Mouse (Mus musculus): ENCODE results near the gene Xpot. TPM values are rescaled to one million over a fixed set of nuclear protein-coding genes. Genes with fewer than 3 reads are reported as not detected.

Gene Xpot
- polyA plus RNA-seq (2012), result 10.9 and 127 TPM in 2 replicates

DNA sequence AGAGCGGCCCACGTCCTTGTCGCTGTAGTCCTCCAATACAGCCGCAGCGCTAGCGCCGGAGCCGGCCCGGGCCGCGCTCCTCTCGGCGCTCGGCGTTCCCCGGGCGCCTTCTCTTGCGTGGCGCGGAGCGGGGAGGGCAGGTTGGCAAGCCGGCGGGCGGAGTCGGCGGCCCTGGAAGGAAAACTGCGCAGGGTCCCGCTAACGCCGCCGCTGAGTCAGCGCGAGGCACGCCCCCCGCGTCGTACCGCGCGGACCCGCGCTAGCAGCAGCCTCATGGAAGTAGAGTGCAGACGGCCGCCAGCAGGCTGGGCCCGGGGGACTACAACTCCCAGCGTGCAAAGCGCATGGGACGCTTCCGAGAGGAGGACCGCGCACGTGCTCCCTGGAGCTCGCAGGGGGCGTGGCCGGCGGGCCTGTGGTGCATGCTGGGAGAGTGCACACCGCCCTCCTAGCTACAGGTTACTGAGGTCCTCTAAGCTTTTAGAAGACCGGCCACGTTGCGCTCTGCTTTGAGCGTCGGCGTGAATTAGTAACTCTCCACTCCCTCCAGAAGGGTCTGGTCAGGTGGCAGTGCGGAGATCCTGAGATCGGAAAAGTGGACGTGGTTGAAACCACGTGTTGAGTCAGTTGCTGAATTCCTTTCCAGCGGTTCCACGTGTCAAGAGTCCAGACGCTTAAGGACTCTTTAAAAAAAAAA lies at the start of gene Xpot:
Gene Xpot (minus strand): TSS at position 147 of the 697 bp plus-strand sequence.
- no peak for TF ChIP-seq GATA1 (IDR thresholded peaks at IDR 0.05; ENCODE audit: low read length)

DNA sequence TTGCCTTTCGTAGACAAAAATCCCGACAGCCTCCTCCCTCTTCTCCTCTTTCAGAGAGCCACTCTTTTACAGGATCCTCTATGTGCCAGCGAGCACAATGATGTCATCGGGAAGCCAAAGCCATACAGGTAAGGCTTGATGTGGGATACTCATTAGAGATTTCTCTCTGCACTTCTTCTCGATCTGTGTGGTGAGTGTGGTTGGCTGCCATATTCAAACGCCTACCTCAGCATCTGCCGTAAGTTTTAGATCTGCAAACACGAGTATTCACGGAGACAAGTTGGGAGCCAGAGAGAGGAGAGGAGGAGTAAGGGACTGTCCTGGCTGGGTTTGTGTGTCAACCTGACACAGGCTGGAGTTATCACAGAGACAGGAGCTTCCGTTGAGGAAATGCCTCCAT lies 43.0 kb upstream of the Xpot start:
- no peak for TF ChIP-seq GATA1 (IDR thresholded peaks at IDR 0.05; ENCODE audit: low read length)

DNA sequence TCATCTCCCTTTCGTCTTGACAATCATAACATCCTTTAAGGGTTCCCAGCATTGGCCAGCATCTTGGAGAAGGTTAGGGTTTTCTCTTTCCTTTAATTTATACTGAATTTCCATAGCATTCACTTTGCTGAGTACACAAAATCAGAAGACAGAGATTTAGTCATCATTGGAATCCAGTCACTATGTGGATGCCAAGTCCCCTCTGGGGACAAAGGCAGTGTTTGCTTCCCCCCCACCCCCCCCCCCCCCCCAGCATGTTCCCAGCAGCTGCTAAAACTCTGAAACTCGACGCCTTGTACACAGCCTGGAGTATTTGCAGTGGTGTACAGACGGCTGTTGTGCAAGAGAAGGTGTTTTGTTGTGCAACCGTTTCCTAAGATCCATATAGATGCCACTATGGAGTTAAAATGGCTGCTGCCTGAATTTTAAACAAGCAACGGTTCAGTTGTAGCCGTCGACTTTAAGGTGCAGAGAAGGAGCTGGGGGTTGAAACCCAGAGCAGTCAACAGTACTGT lies 39.6 kb upstream of the Xpot start:
- no peak for TF ChIP-seq GATA1 (IDR thresholded peaks at IDR 0.05; ENCODE audit: low read length)

DNA sequence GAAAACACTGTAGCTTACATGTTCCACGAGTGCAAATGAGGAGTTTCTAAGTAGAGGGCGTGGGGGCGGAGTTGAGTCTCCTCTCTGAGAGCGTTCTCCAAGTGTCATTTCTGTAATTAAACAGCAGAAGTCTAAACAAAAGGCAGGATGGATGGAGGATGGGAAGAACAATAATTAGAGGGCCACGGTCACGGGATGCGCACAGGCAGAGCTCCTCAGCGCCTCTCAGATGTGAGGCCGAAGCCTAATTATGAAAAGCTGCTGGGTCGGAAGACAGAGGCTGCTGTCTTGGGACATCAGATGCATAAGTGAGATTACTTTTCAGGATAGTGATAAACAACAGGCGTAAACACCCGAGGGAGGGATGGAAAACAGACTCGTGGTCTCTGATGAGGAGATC lies 37.5 kb upstream of the Xpot start:
- TF ChIP-seq GATA1 (IDR thresholded peaks at IDR 0.05; ENCODE audit: low read length), result no peak

DNA sequence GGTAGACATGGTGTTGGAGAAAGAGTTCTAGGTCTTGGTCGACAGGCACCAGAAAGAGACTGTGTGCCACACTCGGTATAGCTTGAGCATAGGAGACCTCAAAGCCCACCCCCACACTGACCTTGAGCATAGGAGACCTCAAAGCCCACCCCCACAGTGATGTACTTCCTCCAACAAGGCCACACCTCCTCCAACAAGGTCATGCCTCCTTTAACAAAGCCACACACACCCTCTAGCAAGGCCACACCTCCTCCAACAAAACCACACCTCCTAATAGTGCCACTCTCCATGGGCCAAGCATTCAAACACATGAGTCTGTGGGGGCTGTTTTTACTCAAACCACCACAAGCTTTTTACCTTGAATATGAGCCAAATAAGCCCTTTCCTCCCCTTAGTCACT lies 36.6 kb upstream of the Xpot start:
- no peak for TF ChIP-seq GATA1 (IDR thresholded peaks at IDR 0.05; ENCODE audit: low read length)

DNA sequence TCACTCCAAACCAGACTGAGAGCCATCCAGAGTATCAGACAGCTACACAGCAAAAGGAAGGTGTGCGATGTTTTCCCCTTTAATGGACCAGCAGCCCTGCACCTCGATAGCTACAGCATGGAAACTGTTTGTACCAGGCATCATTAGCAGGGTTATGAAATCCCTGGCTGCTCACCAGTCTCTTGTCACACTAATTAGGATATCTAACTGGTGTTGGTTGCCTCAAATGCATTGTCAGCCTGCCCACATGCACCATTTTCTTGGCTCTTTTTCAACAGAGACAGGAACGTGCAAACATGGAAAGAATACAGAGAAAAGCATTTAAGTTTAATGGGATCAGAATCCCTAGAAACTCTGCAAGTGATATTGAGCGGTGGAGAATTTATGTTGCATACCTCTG lies 29.8 kb upstream of the Xpot start:
- TF ChIP-seq GATA1 (IDR thresholded peaks at IDR 0.05; ENCODE audit: low read length), result no peak

DNA sequence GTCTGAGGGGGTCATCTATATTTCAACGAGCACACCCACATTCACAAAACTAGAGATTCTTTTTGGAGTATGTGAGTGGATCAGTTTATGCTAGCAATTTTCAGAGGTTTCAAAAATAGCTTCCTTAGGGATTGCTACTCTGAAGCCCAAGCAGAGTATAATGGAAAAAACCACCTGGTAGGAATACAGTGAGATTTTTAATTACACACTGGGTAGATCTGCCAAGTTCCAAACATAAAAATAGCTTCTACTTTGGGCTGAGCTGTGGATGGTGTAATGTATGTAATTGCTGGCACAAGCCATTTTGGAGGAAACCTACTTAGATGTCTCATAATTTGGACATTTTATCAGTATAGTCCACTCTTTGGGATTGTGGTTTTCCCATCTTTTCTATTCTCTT lies 26.9 kb upstream of the Xpot start:
- no peak for TF ChIP-seq GATA1 (IDR thresholded peaks at IDR 0.05; ENCODE audit: low read length)

DNA sequence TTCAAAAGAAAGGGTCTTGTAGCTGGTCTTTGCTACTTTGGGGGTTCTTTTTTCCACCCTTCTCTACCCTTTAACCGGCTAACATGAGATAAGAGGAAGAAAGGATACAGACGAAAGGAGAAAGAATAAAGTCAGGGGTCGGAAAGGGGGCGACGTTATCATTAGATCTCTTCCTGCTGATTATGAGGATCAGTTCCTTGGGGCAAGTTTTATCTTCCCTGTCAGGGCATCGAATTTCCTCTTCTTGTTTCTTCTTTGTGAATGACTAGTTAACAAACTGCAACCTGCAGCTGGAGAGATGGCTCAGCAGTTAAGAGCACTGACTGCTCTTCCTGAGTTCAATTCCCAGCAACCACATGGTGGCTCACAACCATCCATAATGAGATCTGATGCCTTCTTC lies 20.2 kb upstream of the Xpot start:
- TF ChIP-seq GATA1 (IDR thresholded peaks at IDR 0.05; ENCODE audit: low read length), result no peak

DNA sequence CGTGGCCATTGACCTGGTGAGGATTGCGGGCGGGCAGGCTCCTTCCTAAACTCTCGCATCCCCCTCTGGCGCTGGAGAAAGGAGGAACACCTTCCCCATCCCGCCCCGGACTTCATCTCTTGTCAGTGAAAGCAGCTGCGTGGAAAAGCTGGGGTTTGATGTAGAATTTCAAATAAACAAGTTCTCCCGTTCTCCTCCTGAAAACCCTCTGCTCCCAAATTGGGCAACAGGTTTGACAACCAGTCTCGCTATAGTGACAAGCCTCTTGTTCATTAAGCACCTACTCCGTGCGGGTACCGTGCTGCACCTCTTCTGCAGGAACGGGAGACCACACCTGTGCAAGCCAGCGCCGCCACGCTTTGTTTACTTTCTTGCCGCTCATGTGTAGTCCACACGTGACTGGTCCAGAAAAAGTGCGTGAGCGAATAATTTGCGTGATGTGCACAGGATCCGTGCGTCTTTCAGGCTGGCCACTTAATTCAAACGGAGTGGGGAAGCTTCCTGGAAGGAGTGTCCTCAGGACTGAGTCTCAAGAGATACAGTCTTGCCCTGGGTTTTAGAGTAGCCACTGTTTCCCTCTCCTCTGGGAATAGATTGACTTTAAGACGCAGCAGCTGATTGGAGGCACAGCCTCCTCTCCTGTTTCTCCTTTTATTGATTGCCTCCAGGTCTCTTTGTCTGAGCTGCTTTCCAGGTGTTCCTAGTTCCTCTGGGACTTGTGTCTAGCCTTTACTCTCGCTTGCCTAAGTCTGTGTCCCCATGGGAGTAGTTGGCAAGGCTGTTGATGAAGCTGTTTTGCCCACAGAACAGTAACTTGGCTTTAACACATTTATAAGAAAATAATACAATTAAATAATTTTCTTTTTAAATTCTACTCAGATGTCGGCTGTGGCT lies 16.2 kb upstream of the Xpot start:
- TF ChIP-seq GATA1 (IDR thresholded peaks at IDR 0.05; ENCODE audit: low read length), result no peak

DNA sequence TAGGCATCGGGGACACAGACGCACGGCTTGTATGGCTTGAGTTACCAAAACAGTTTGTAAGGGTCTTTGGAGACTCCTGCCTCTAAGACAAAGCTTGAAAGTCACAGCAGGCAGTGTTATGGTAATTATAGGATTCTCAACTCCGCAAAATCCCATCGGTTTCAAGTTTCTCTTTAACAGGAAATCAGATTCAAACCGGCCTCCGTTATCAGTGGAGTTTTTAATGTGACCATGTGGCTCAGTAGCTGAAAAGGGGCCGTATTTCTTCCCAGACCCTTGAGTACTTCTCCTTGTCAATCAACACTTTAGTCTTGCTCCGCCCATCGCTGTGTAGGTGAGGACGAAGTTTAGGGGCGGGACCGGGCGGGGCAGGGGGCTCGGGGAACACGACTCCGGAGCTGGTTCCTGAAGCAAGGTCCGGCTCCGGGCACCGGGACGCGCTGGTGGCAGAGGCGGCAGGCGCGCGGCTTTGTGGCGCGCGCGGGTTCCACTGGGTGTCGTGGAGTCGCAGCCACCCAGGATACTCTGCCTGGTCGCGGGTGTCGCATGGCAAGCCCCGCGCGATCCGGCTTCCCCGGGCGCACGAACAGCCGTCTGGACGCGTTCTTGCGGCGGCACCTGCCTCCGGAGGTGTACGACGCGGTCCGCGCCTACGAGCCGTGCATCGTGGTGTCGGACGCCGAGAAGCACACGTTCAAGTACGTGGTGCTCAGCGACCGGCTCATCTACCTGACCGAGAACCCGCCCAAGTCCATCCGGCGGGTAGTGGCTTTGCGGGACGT lies 15.3 kb upstream of the Xpot start, which contains the start of gene D930020B18Rik:
Gene D930020B18Rik (plus strand): TSS at position 317 of the 782 bp plus-strand sequence.
- no peak for TF ChIP-seq GATA1 (IDR thresholded peaks at IDR 0.05; ENCODE audit: low read length)

DNA sequence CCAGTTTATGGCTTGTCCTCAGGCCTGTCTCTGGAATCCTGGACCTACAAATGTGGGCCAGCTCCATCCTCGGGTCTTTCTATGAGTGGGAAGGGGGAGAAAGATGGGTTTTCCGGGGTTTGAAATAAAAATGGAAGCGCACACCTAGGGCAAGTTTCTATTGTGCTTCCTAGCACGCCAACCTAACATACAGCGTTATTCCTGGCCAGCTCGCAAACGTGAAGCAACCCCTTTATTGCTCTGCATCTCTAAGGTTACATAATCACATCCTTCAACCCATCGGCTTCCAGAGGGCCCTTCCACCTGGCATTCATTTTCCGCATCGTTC lies 14.8 kb upstream of the Xpot start:
- no peak for TF ChIP-seq GATA1 (IDR thresholded peaks at IDR 0.05; ENCODE audit: low read length)

DNA sequence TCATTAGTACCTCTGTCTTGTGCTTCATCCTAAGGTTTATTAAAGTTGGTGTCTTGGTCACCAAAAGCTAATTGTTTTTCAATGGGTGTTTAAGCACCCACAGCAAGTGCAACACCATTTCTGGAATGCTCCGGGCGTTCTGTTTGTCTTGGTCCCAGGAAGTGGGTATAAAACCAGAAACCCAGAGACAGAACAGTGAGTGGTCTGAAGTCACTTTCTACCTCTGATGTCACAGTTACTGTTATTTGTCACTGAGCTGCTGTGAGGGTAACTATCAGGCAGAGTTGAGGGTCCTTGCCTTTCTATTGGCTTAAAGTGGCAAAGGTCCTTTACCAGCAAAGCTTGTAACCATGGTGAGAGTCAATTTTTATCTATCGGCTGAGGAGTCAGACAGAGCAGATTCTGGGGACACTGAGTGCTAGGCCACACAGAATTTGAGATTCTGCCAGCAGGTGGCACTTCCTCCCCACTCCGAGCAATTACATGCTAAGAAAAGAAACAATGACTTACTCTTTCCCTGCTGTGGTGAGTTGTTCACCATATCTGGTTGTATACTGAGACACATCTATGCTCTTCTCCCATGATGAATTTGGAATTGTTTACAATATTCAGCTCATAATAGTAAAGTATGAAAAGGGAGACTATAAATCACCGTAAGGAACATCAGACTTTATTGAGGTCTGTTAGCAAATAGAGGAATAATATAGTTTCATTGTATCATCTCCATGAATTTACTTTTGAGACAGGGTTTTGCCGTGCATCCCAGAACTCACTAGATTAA lies 14.2 kb upstream of the Xpot start:
- TF ChIP-seq GATA1 (IDR thresholded peaks at IDR 0.05; ENCODE audit: low read length), result no peak

DNA sequence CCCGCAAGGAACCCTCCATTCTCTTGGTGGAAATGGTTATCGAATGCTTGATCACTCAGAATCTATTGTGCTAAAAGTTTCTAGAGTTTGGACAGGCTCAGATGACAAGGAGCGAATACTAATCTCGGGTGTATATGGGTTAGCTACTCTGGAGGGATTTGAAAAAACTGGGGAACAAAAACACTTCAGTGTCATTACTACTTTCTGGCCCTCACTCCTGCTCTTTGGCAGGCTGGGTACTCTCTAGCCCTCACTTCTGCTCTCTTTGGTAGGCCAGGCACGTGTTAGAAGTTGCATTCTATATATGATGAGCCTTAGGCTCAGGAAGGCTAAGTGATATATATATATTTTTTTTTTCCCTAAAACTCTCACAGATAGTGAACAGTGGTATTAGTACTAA lies 13.4 kb upstream of the Xpot start:
- TF ChIP-seq GATA1 (IDR thresholded peaks at IDR 0.05; ENCODE audit: low read length), result no peak

DNA sequence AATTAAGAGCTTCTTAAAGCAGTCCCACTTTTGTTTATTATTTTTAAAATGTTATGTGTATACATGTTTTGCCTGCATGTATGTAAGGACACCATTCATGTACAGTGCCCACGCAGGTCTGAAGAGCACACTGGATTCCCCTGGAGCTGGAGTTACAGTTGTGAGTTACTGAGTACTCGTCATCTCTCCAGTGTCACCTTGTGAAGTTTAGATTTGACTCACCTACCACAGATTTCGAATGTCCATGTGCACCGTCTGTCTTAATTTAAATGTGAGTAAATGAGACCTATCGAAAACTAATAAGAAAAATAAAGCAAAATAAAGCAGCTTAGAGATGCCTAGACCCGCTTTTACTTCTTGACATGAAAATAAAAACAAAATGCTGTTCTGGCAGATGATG lies 10.1 kb upstream of the Xpot start:
- no peak for TF ChIP-seq GATA1 (IDR thresholded peaks at IDR 0.05; ENCODE audit: low read length)

DNA sequence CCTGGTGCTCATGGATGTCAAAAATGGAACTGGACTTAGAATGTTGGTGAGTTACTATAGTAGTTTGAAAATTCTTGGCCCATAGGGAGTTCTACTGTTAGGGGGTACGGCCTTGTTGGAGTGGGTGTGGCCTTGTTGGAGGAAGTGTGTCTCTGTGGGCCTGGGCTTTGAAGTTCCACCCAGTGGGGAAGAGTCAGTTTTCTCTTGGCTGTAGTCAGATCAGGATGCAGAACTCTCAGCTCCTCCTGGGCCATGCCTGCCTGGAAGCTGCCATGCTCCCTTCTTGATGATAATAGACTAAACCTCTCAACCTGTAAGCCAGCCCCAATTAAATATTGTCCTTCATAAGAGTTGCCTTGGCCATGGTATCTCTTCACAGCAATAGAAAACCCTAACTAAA lies 8.0 kb upstream of the Xpot start:
- TF ChIP-seq GATA1 (IDR thresholded peaks at IDR 0.05; ENCODE audit: low read length), result no peak
